Mouse (Mus musculus): ENCODE measurements around the gene Brd3os. TPM values are rescaled to one million over a fixed set of nuclear protein-coding genes. Genes with fewer than 3 reads are reported as not detected.

The Brd3os gene
- total RNA-seq, 2 experiments from 2014 or later, result 0.70 to 1.3 TPM

DNA sequence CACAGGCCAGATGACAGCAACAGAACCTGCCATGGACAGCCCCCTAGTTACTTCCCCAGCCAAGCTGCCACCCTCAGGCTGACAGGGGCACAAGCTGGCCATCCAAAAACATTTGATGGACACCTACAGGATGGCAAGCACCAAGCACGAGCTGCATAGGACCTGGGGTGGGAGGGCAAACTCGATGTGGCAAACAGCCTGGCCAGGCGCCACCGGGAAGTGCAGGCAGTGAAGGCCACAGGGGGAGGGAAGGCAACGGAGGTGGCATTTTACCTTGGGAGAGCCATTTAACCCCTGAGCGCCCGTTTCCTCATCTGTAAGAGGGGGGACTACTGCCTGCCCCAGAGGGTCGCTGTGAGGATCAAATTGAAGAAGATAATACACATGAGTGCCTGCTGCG, 18.5 kb downstream of the Brd3os start:
- intact Hi-C loops (cut with DNase I), result no loop called here
- no peak for DNase-seq (ENCODE audit: low spot score)

DNA sequence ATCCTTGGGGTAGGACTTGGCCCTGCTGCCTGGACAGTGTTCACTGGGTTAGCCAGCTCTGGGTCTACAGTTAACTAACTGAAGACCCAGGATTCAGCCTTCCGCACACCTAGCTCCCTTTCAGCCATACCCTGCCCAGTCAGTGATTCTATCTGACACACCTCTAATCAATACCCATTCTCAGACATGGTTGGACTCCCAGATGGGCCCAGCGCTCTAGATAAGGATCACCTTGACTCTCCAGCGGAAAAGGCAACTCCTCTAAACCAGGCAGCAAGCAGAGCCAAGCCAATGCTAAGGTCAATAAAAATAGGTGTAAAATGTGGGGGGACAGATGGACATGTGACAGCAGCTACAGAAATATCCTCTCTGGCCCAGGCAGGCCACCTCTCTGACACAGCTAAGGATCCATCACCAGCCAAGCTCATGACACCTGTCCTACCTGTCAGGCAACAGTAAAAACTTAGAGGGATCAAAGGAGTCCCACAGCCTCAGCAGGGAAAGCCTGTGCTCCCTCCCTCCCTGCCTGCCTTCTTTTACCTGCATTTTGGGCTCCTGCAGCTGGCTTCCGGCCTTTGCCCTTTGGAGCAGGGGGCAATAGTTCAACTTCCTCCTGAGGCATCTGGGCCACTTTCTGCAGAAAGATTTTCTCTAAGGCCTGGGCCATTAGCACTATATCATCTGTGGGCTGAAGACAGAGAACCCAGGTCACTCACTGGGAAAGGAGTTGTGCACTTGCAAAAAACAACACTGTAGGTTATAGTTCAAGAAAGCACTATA, 19.9 kb downstream of the Brd3os start:
- DNase-seq (ENCODE audit: low spot score), result no peak
- intact Hi-C loops (cut with DNase I), result no loop called here

DNA sequence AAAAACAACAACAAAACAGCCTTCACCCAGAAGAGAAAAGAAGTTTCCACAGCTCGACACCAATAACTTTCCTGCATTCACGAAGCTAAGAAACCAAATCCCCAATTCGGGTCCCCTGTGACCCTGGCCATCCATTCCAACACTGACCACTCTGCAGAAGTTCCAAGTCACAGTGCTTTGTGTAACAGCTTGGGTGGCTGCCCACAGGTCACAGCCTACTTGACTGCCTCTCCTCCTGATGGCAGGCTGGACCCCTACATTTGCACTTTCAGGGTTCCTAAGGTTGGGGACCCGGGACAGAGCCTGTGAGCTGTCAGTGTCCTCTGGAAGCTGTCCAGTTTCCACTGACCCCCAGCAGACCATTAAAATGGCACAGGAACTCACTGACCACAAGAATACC, 20.8 kb downstream of the Brd3os start:
- DNase-seq (ENCODE audit: low spot score), result no peak
- intact Hi-C loops (cut with DNase I), result no loop called here

DNA sequence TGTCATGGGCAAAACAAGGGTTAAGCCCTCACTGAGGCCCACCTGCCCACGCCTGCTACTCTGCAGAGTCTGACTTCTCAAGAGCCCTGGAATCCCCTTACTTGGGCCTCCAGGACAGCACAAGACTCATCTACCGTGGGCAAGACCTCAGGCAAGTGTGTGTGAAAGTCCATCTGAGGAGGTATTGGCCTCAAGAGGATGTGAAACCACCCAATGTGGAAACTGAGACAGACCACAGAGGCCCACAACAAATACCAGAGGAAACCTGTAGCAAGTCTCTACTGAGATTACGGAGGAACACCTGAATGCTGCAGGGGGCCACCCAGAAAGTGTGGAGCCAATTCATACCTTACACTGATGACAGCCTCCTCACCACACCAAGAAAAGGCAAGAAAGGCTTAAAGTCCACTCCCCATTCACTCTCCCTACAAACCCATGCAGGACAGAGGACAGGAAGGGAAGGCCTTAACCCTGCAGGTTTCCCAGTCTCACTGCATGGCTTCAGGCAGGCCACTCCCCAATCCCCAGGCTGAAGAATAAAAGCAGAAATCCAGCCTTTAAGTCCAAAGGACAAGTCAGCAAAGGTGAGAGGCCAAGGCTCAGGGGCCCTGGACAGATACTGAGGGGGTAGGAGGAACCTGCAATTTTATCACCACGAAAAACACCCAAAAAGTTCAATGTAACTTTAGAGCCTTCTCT, 27.3 kb downstream of the Brd3os start:
- no peak for DNase-seq (ENCODE audit: low spot score)

DNA sequence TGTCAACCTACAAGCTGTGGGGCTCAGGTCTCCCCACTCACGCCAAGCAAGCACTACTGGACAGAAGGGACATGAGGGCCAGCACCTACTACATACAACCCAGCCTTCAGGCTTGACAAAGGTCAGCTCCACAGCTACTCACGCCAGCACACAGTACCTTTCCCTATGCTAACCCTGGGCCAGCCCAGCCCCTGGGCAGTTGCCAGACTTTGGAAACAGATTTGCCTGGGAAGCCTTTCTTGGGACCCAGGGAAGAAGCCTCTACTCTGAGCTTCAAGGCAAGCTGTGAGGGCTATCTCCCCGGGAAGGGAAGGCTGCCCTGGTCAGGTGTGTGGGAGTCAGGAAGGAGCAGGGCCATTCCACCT, 27.8 kb downstream of the Brd3os start:
- intact Hi-C loops (cut with DNase I), result no loop called here
- DNase-seq (ENCODE audit: low spot score), result no peak

More for the DNA sequence above, 27.3 kb downstream of the Brd3os start:
- intact Hi-C loops (cut with DNase I), result no loop called here

DNA sequence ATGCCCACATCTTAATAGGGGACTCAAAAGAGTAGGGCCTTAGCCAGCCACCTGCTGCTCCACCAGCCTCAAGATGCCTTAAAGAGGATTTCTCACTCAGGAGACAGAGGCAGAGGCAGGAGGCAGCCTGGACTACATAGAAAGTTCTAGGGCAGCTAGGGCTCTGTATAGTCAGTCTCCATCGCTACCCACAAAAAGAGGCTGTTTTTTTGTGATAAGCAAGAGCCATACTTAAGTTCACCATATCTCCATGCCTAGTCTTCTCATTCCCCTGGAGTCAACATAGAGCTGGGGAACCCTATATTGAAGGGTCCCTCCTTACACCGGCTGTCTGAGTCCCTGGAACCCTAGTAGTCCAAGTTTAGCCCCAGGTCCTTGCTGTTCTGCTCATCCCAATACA, 28.4 kb downstream of the Brd3os start:
- no peak for DNase-seq (ENCODE audit: low spot score)
- intact Hi-C loops (cut with DNase I), result no loop called here

DNA sequence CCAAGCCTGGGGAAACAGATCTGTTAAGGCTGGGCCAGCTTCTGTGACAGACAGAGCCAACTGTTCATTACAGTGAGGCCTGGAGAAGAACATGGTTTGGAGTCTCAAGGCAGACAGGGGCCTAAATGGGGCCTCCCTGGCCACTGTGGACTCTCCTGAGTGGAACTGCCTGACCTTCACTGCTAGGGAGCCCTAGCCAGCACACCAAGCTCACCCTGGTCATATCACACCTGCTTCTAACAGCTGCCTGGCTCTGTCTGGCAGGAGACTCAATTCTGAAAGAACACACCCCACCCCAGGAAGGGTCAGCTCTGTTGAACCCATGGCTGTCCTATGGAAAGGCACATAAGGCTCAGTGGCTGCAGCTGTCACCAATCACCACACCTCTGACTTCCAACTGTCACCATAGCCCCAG, 29.1 kb downstream of the Brd3os start:
- DNase-seq (ENCODE audit: low spot score), result no peak
- intact Hi-C loops (cut with DNase I), result no loop called here

DNA sequence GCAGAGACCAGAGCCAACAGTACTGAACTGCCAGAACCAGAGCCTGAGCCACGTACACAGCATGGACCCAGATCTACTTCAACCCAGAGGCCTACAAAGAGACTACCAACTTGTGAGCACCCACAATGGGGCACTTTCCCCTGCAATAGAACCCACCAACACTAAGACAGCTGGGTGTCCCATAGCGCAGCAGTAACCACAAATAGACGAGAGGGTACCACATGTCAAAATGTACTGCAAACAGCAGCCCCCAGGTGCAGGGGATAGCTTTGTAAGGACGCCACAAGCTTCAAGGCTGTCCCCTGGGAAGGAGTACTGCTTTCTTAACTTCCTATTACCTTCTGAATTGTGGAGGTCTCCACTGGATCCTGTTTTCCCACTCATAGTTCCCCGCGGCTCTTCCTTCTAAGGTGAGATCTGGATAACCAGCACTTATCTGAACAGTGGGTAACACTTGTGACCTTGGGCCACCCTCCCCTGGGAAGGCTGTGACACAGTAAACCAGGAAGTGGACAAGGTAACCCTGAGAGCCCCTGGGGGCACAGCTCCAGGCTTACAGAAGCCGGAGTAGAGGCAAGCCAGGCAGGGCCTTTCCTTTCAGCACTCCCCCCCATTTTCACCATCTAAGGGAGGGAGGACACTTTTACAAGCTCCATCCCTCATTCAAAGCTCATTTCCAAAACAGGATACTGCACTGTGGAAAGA, 31.1 kb downstream of the Brd3os start:
- DNase-seq (ENCODE audit: low spot score), result no peak
- intact Hi-C loops (cut with DNase I), result no loop called here

DNA sequence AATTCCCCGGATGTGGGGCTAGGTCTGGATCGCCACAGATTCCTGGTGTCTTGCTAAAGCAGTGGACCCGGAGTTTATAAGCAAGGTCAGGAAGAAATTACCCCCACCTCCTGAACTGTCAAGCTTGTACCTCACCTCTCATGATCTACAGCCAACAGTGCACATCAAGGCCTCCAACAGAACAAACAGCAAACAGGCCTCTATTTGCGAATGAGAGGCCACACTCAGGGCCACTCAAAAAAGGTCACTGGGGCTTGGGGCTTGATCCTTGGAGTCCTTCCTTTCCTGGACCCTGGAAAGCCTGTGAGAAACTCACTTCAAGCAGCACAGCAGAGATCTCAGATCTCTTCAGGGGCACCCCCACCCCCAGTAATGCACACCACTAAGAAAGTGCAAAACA, 31.8 kb downstream of the Brd3os start:
- intact Hi-C loops (cut with DNase I), result no loop called here
- DNase-seq (ENCODE audit: low spot score), result no peak

DNA sequence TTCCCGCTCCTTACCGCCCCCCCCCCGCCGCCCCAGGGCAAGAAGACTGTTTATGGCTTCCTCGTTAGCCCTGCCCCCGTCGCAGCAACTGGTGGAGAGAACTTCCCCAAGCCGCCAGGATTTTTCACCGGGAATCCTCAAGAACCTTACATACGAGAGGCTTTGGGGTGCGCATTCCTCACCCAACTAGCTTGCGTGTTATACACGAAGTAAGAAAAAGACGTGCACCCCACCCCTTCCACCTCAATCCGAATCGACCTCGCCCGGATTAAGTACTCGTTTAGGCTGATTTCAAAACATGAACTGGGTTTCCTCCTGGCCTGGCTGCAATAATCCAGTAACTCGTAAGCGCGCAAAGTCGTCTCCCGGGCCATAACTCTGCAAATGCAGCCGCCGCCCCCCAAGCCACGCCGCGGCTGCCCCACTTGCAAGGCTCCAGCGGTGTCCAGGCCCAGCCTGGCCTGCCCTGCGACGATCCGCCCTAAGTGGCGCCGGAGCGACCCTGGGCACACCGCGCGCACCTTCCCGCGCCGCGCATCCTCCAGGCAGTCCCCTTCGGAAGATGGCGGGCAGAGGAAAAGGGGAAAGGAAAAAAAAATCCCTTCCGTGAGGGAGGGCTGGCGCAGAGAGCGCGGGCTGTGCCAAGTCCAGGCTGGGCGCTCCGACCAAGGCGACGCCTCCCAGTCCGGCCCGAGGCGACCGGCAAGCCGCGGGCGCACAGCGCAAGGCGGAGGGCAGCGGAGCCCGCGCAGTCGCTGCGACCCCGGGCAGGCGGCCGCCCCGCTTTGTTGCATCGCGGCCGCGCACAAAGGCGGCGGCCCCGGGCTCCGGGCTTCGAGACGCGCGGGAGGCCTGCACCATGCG, 32.7 kb downstream of the Brd3os start:
- DNase-seq (ENCODE audit: low spot score), result peak; percentile 35
- intact Hi-C loops (cut with DNase I), result no loop called here

DNA sequence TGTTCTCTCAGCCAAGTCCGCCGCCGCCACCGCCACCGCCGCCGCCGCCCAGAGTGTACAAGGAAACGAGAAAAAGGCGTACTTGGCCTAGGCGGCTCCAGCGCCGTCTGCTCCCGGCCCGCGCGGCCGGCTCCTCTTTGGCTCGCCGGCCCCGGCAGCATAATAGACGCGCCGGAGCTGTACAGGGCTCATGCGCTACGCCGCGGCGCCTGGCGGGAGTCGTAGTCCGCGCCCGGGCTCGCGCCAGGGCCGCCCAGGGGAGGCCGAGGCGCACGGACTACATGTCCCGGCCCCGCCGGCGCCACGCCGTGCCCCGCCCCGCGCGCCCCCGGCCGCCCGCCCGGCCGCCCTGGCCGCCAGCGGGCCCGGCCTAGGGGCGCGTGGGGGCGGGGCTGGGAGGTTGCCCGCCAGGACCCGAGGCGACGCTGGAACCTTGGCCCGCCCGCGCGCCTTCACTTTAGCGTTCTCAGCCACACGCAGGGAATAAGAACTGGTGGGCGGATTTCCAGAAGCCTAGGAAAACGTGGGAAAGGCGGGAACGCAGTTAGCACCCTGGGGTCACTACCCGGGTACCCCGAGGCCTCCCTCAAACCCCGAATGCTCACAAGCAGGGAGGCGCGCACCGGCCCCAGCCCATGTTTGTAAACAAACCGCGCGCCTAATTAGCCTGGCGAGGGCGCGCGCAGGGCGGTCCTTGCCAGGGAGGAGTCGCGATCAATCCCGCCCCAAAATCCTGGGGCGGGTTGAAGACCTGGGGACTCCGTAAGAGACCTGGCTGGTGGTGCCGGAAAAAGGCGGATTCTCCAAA, 33.6 kb downstream of the Brd3os start:
- intact Hi-C loops (cut with DNase I), result loop anchor here (2.0 kb wide), 1 partner anchor 39 kb away; the partner anchor contains the start of gene Wdr5
- DNase-seq (ENCODE audit: low spot score), result peak; percentile 92

DNA sequence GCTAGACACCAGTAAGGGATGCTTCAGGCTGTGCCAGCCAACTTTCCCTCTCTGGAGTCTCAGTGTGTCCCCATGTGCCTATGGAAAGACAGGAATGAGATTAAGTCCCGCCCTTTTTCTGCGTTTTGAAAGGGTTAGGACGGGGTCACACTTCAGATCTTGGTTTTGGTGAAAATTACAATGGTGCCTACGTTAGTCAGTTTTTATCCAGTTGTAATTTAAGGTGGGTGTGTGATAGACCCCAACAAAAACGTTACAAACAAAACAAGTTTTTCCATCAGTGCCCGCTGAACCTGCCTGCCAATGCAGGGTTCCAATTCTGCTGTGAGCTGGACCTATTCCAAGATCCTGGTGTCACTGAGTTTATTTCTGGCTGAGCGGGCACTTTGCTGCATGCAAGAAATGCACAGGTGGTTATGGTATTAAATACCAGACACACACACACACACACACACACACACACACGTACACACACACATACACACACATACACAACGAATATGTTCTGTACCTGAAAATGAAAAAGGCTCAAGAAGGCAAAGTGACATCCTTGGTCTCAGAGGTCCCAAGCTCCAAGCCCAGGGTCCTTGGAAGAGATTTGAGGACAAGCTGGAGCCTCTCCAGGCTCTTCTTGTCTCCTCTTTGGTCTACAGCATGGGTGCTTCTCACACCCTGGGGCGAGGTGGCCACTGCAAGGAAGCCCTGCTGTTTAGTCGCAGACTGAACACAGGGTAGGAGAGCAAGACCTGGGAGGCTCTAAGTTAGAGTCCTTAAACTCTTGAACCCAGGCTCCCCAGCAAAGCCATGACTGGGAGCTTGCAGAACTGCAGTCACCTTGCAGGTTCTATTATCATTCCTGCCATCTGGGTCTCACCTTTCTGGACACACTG, 34.4 kb downstream of the Brd3os start:
- DNase-seq (ENCODE audit: low spot score), result no peak
- intact Hi-C loops (cut with DNase I), result loop anchor here (2.0 kb wide), 1 partner anchor 38 kb away; the partner anchor contains the start of gene Wdr5

DNA sequence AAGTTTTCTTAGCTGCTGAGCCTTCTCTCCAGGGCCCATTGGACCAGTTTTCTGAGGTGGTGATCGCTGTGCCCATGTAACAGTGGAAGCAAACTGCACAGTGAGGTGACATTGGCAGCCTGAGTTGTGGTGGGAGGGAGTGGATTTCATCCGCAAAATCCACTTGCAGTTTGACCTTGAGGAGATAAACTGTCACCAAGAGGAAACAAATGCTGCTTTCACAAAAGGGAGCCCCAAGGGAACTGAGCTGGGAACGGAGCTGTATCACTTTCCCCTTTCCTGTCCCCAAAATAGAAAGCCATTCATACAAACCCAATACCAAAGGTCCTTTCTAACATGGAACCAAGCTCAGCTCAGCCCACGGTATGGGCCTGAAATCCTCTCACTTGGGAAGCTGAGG, 37.7 kb downstream of the Brd3os start:
- intact Hi-C loops (cut with DNase I), result no loop called here

DNA sequence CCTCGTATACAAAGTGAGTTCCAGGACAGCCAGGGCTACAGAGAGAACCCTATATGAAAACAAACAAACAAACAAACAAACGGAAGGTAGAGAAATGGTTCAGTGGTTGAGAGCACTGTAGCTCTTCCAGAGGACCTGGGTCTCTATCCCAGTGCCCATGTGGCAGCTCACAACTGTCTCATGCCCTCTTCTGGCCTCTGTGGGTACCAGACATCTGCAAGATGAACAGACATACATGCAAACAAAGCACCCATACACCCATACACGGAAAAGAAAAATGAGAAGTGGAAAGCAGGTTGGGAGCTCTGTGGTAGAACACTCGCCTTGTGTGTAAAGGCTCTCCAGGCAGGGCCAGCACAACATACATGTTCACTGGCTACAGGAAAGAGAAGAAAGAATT, 38.2 kb downstream of the Brd3os start:
- no peak for DNase-seq (ENCODE audit: low spot score)
- intact Hi-C loops (cut with DNase I), result no loop called here

More for the DNA sequence above, 37.7 kb downstream of the Brd3os start:
- no peak for DNase-seq (ENCODE audit: low spot score)

DNA sequence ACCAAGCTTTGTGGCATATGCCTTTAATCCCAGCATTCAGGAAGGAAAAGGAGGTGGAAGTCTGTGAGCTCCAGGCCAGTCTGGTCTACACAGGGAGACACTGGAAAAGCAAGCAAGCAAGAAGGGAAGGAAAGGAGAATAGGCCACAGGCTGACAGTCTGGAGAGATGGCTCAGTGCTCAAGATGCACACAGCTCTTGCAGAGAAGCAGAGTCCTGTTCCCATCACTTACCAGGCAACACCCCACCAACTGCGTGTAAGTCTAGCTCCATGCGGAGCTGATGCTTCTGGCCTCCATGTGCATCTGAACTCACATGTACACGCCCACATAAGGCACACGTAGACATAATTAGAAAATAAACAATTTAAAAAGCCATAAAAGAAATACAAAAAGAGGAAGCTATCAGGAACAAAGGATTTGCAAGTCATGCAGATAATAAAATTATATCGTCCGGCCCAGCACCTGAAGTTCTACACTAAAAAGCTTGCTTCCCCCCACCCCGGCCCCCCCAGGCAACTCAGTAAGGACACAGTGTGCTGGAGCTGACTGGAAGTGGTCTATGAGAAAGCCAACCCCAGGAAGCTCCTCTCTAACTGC, 40.2 kb downstream of the Brd3os start:
- DNase-seq (ENCODE audit: low spot score), result no peak

DNA sequence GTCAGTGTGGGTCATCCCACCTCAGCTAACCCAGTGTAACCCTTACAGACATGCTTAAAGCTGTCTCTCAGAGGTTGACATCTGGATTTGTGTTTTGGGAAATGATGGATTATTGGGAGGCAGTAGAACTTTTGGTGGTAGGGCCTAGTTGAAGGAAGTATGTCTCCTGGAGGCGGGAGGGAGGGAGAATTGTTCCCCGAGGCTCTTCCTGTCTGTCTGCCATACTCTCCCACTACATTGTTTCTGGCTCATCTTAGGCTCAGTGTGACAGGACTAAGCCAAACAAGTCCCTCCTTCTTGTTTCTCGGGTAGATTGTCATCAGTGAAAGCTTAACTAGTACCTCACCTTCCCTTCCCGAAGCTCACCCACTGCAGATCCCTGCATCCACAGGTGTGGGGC, 44.6 kb downstream of the Brd3os start:
- no peak for DNase-seq (ENCODE audit: low spot score)
- intact Hi-C loops (cut with DNase I), result no loop called here

More for the DNA sequence above, 40.2 kb downstream of the Brd3os start:
- intact Hi-C loops (cut with DNase I), result no loop called here

DNA sequence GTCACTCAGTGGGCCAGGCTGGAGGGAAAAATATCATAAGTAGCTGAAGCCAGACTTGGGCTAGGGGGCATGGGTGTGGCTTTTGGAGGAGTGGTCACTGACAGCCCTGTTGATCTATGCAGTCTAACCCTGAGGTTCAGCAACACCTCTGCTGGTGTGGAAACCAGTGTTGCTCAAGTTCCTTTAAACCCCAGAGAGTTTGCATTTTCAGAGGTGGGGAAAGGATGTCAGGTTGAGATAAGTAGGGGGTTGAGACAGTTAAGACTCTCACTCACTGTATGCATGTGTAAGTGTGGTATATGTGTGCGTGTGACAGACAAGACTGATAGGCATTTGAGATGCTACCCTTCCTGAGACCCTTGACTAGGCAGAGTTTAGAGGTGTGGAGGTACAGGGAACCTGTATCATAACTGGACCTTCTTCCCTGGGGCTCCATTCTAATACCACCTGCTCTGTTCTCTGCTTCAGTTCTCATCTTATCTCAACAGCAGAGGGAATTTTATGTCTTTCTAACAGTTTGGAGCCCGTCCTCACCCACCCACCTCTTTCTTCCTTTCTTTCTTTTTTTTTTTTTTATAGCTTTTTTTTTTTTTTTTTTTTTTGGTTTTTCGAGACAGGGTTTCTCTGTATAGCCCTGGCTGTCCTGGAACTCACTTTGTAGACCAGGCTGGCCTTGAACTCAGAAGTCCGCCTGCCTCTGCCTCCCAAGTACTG, 45.4 kb downstream of the Brd3os start:
- intact Hi-C loops (cut with DNase I), result no loop called here
- DNase-seq (ENCODE audit: low spot score), result no peak

All from heart, postnatal 25 days (tissue).